Mouse (Mus musculus) bone marrow, adult 2 months (tissue): ENCODE results near the gene Ndufab1.
A peak's percentile ranks its signal among the peaks of the same experiment; 100 is the strongest.

Experiments
- CTCF ChIP-seq: fragments of 200-500 bp; IDR thresholded peaks from 2 replicates; pipeline ENCODE4 v1.5.1; 2011; ENCODE audit warnings: low read length, control low read depth; ENCODE audit not compliant: control insufficient read depth, insufficient read depth
- POLR2A ChIP-seq: fragments of 200-500 bp; IDR thresholded peaks from 2 replicates; pipeline ENCODE4 v1.6.1; 2011; ENCODE audit warnings: low read depth, mild to moderate bottlenecking, control low read depth, low read length, borderline replicate concordance; ENCODE audit not compliant: control insufficient read depth

DNA sequence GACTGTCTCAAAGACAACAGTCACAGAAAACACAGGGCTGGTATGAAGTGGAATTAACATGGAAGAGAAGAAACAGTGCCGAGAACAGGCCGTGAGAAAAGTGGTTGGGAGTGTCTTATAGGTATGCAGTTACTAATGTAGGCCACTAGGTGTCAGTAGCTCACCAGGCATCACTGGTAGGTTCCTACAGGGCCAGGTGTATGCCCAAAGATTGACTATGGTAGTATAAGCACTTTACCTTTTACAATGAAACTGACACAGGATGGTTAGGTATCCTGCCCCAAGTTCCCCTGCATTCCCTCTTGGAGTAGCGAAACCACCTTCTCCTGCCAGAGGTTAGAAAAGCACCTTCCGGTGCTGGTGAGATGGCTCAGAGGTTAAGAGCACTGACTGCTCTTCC lies 2.5 kb downstream of the Ndufab1 start:
- peak; percentile 65 for TF ChIP-seq CTCF
- no peak for TF ChIP-seq POLR2A
